Mouse (Mus musculus) embryonic fibroblast, embryonic 13.5 days (primary cell): ENCODE measurements around the gene Ank3.

Source experiments
- CTCF ChIP-seq: IDR thresholded peaks from 2 replicates; pipeline ENCODE4 v1.5.1; 2011; ENCODE audit warnings: mild to moderate bottlenecking, control low read depth, low read length, moderate library complexity, borderline replicate concordance; ENCODE audit not compliant: insufficient read depth
- POLR2A ChIP-seq: IDR thresholded peaks from 2 replicates; pipeline ENCODE4 v1.6.1; 2011; ENCODE audit warnings: low read depth, mild to moderate bottlenecking, control low read depth, low read length, moderate library complexity

- no peak for TF ChIP-seq POLR2A
- TF ChIP-seq CTCF = no peak
Observed at GRCm38 (mm10) chr10:69667482-69667881, 268.9 kb downstream of the Ank3 start.
